Mouse (Mus musculus): ENCODE measurements around the gene Zfp280d. TPM values are rescaled to one million over a fixed set of nuclear protein-coding genes. Genes with fewer than 3 reads are reported as not detected.

Zfp280d gene
- polyA plus RNA-seq (2015; fragmentation: Nextera tagmentation; extraction: Ambion mirVana), result 37.0 and 41.3 TPM in 2 replicates

DNA sequence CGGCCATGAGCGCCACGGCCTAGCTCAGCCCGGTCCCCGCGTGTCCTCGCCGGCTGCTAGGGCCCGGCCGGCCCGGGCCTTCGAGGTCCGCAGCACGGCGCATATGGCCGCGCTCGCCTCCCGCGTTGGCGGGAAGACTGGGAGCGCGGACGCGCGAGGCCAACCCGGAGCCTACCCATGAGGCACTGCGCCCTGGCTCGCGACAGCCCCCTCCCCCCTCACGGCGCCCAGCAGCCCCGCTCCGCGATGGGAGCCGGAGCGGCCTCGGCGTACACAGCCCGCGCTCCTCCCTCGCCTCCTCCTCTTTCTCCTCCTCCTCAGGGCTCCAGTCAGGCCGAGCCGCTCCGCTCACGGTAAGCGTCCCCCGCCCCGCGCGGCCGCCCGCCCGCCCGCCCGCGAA lies at the start of gene Zfp280d:
Zfp280d (plus strand) TSS at position 184 of the 400 bp plus-strand sequence.
- Histone ChIP-seq H3K27me3 (replicated peaks) (no peaks in the 10 kb centered on the region), H3K4me3 (peak within 1 kb of the TSS; percentile 55), H3K9ac (peak within 1 kb of the TSS; percentile 80), H3K27ac (peak within 1 kb of the TSS; percentile 97), H3K9me3 (no peaks in the 10 kb centered on the region), H3K4me2 (peak within 1 kb of the TSS; percentile 65), H3K4me1 (peaks cover 17% of the 10 kb centered on the region), H3K36me3 (replicated peaks) (no peaks in the 10 kb centered on the region)
- peak; percentile 99 for ATAC-seq (replicated peaks)
- WGBS, result 1% methylated on average over 44 of the region's 57 CpGs

DNA sequence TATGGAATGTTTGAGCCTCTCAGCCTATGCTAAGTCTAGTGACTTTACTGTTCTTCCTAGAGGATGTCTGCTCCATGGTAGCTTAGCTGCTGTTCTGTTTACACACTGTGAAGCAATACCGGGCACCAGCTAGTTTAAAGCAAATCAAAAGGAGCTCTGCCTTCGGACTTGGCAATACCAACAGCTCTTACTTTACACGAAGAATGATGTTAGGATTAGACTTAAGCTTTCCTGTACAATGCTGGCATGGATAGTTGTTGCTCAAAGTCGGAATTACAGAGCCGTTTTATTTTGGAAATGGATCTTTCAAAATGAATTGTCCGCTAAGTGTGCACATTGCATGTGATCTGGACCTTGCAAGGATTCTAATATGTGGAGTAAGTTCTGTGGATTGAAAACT lies 48.1 kb upstream of the Zfp280d start:
- H3K27me3 ChIP-seq (replicated peaks), result no peaks in the 10 kb centered on the region

DNA sequence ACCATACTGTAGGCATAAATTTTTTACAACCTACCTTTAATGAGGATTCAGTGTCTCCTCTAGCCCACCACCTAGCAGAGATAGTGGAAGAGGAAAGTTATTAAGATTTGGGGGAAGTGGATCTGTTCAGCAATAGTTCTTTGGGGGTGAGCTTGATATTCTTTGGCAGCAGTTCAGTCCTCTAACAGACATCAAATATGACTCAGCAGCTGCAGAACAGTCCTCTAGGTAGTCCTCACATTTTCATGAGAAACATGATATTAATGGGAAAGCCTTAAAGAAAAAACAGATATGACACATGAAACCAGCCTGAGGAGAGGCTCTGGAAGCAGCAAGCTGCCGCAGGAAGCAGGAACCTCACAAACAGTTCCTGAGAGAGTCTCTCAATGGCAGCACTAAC lies 22.0 kb upstream of the Zfp280d start:
- Histone ChIP-seq H3K4me1 (no peaks in the 10 kb centered on the region), H3K9me3 (no peaks in the 10 kb centered on the region), H3K36me3 (replicated peaks) (no peaks in the 10 kb centered on the region), H3K4me2 (no peak overlapping the region), H3K27me3 (replicated peaks) (no peaks in the 10 kb centered on the region), H3K4me3 (no peak overlapping the region), H3K9ac (no peak overlapping the region), H3K27ac (no peak overlapping the region)
- WGBS, result 92% methylated on average over 1 of the region's 1 CpGs
- ATAC-seq (replicated peaks), result no peak

More for the DNA sequence above, 48.1 kb upstream of the Zfp280d start:
- no peak overlapping the region for H3K9ac ChIP-seq
- no peak overlapping the region for H3K4me2 ChIP-seq
- no peak for ATAC-seq (replicated peaks)
- H3K4me1 ChIP-seq, result no peaks in the 10 kb centered on the region
- no peaks in the 10 kb centered on the region for H3K36me3 ChIP-seq (replicated peaks)
- H3K4me3 ChIP-seq, result no peak overlapping the region
- H3K9me3 ChIP-seq, result no peaks in the 10 kb centered on the region
- H3K27ac ChIP-seq, result no peak overlapping the region
- WGBS, result 81% methylated on average over 6 of the region's 6 CpGs

DNA sequence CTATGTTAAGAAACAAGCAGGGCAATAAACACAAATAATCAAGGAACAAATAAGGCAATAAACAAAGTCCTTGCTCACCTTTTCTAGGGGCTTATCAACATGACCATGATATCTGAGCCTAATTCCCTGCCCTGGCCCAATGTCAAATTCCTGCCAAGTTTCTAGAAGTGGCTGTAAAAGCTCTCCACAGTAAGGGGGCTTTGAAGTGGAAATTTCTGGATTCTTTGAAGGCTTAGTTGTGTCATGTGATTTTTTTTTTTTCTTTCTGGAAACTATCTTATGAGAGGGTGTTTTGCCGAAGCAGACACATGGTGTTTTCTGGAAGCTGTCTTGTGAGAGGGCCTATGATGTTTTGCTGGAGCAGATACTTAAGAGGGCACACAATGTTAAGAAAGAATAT lies 19.4 kb upstream of the Zfp280d start:
- H3K4me1 ChIP-seq, result no peaks in the 10 kb centered on the region
- H3K36me3 ChIP-seq (replicated peaks), result no peaks in the 10 kb centered on the region
- H3K27ac ChIP-seq, result no peak overlapping the region
- no peak overlapping the region for H3K4me3 ChIP-seq
- no peak overlapping the region for H3K9ac ChIP-seq
- 25% methylated on average over 1 of the region's 1 CpGs for WGBS
- H3K4me2 ChIP-seq, result no peak overlapping the region
- no peaks in the 10 kb centered on the region for H3K27me3 ChIP-seq (replicated peaks)
- no peaks in the 10 kb centered on the region for H3K9me3 ChIP-seq
- no peak for ATAC-seq (replicated peaks)

DNA sequence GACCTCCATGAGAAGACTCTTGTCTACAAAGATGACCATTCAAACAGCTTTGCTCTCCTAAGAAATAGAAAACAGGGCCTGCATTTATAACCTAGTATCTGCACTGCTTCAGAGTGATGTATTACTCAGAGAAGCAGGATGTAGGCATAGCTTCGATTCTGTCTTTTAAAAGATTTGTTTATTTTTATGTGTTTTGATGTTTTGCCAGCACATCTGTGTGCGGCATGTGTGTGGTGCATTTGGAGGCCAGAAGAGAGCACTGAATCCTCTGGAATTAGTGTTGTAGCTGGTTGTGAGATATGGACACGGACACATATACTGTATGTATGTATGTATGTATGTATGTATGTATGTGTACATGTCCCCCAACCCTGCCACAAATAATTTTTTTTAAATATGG lies 18.0 kb upstream of the Zfp280d start:
- Histone ChIP-seq H3K9me3 (no peaks in the 10 kb centered on the region), H3K36me3 (replicated peaks) (no peaks in the 10 kb centered on the region), H3K27ac (no peak overlapping the region), H3K27me3 (replicated peaks) (no peaks in the 10 kb centered on the region), H3K4me3 (no peak overlapping the region), H3K4me2 (no peak overlapping the region), H3K9ac (no peak overlapping the region), H3K4me1 (no peaks in the 10 kb centered on the region)
- 81% methylated on average over 3 of the region's 3 CpGs for WGBS
- no peak for ATAC-seq (replicated peaks)

DNA sequence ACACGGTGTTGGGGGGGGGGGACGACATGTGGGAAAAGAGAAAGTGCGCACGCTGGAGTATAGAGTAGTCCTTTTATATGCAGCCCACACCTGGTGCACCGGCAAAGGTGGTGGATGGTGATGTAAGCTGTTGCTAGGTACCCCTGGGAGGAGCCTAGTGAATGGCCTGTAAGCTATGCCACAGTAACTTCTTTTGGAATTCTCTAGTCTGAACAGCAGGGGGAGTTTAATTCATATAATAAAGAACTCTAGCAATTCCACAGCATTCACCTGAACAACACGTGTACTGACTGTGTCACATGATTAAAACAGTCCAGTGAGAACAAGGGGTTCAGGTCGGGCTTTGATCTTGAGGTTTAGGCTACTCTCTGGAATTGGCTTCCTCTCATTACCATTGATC lies 14.3 kb upstream of the Zfp280d start:
- Histone ChIP-seq H3K4me3 (no peak overlapping the region), H3K9ac (no peak overlapping the region), H3K27me3 (replicated peaks) (no peaks in the 10 kb centered on the region), H3K4me2 (no peak overlapping the region), H3K27ac (no peak overlapping the region), H3K4me1 (no peaks in the 10 kb centered on the region), H3K36me3 (replicated peaks) (no peaks in the 10 kb centered on the region), H3K9me3 (no peaks in the 10 kb centered on the region)
- 36% methylated on average over 6 of the region's 7 CpGs for WGBS
- ATAC-seq (replicated peaks), result 0 out of 2 replicates have a peak, but pooled peaks have one; percentile 39

DNA sequence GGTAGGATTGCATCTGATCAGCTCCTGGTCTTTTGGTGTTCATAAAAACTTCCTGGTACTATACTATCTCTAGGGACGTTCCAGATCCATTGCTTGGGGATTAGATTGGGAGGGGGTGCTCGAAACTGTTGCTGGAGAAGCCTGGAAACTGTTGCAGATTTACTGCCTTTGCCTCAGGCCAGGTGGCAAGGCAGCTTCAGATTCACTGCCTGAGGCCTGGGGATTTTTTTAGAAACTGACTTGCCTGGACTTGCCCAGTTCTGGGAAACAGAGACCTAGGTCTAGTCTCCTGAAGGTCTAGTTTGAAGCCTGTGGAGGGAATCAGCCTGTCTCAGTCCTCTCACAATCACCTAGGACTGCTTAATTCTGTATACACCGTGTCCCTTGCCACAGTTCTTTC lies 9.8 kb upstream of the Zfp280d start:
- Histone ChIP-seq H3K4me2 (no peak overlapping the region), H3K27me3 (replicated peaks) (no peaks in the 10 kb centered on the region), H3K4me3 (no peak overlapping the region), H3K9me3 (no peaks in the 10 kb centered on the region), H3K4me1 (no peaks in the 10 kb centered on the region), H3K36me3 (replicated peaks) (no peaks in the 10 kb centered on the region), H3K9ac (no peak overlapping the region), H3K27ac (no peak overlapping the region)
- 79% methylated on average over 3 of the region's 3 CpGs for WGBS
- no peak for ATAC-seq (replicated peaks)

DNA sequence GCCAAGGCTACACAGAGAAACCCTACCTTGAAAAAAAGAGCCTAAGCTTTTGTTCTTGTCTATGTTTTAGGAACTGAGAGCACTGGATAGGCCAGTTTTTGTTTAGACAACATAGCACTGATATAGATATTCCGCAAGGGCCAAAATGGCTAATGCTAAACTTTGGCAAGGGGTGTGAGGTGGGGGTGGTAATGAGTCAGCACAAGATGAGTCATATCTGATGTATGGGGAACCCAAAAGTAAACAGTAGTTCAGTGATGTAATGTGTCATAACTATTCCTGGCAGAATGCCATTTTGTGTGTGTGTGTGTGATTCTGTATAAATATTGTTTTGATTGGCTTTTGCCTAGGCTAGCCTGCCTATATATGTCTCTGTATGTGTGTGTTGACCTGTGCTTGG lies 4.5 kb upstream of the Zfp280d start:
- Histone ChIP-seq H3K27me3 (replicated peaks) (no peaks in the 10 kb centered on the region), H3K4me2 (no peak overlapping the region), H3K4me3 (no peak overlapping the region), H3K9me3 (no peaks in the 10 kb centered on the region), H3K4me1 (no peaks in the 10 kb centered on the region), H3K36me3 (replicated peaks) (no peaks in the 10 kb centered on the region), H3K27ac (no peak overlapping the region), H3K9ac (no peak overlapping the region)
- ATAC-seq (replicated peaks), result no peak
- 98% methylated on average over 1 of the region's 1 CpGs for WGBS

DNA sequence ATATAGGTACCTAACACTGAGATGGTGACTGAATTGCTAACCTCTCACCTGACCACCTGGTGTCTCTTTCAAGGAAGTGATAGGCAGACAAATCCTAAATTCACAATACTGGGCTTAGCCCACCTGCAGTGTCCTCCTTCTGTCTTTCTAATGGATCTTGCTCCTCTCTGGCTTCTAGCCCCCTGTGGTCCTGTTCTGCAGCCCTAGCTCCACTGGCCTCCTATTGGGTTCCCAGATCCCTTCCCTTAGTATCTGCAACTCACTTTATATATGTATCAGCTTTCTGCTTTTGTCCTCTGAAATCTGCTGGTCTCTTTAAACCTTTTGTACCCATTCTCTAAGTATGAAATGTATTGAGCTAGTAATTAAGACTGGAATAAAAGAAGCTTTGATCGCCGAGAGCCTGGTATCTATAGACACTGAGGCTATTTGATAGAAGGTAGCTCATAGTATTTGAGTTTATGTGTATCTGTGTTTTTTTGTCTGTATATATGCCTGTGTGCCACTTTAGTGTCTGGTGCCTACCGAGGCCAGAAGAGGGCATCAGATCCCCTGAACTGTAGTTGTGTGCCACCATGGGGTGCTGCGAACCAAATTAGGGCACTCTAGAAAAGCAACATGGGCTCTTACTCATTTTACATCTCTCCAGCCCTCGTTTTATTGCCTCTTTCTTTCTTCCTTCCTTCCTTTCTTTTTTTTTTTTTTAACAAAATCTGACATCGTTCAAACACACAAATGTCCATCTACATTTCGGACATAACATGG lies 832 bp upstream of the Zfp280d start:
- no peaks in the 10 kb centered on the region for H3K36me3 ChIP-seq (replicated peaks)
- 79% methylated on average over 7 of the region's 7 CpGs for WGBS
- ATAC-seq (replicated peaks), result no peak
- no peaks in the 10 kb centered on the region for H3K27me3 ChIP-seq (replicated peaks)
- peak overlapping the region; percentile 97; the same call in 1 of the 2 replicates for H3K27ac ChIP-seq
- no peak overlapping the region; the same call in 1 of the 2 replicates for H3K4me2 ChIP-seq
- H3K4me1 ChIP-seq, result peaks cover 16% of the 10 kb centered on the region
- H3K9ac ChIP-seq, result no peak overlapping the region
- H3K9me3 ChIP-seq, result no peaks in the 10 kb centered on the region
- H3K4me3 ChIP-seq, result no peak overlapping the region

DNA sequence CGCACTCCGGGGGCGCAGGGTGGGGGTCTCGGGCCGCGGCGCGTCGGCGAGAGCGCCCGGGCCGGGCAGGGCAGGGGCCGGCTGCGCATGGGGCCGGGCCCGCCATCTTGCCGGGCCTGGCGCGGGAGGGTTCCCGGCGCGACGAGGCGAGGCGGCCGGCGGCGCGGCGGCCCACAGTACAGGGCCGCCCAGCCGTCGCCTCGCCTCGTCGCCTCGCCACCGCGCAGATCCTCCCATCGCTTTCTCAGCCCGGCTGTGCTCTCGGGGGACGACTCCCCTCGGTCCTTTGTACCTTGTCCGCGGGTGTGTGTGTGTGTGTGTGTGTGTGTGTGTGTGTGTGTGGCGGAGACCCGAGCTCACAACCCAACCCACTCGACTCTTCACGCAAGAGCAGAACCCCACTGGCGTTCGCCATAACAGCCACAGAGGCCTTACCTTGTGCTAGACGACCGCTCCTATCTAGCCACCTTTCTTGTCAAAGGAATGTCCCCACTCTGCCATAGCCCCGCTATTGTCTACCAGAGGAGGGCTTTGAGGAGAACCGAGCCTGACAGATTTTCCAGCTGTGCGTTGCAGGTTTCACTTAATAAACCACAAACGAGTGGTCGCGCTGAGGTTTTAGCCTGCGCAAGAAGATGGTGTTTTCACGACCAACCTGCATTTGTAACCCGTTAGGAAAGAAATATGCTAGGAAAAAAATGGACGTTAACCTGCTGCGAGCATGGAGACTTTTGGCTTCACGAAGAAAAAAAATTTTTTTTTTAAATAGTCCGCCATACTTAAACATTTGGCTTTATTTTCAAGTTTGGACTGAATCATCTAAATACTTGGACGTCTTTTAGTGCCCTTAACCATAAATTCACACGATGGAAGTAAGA lies 680 bp downstream of the Zfp280d start:
- Histone ChIP-seq H3K27ac (peak overlapping the region; percentile 97), H3K4me3 (peak overlapping the region; percentile 55), H3K9ac (peak overlapping the region; percentile 80), H3K36me3 (replicated peaks) (no peaks in the 10 kb centered on the region), H3K9me3 (no peaks in the 10 kb centered on the region), H3K27me3 (replicated peaks) (no peaks in the 10 kb centered on the region), H3K4me1 (peaks cover 17% of the 10 kb centered on the region), H3K4me2 (peak overlapping the region; percentile 65)
- WGBS, result 2% methylated on average over 47 of the region's 70 CpGs
- peak; percentile 93 for ATAC-seq (replicated peaks)

DNA sequence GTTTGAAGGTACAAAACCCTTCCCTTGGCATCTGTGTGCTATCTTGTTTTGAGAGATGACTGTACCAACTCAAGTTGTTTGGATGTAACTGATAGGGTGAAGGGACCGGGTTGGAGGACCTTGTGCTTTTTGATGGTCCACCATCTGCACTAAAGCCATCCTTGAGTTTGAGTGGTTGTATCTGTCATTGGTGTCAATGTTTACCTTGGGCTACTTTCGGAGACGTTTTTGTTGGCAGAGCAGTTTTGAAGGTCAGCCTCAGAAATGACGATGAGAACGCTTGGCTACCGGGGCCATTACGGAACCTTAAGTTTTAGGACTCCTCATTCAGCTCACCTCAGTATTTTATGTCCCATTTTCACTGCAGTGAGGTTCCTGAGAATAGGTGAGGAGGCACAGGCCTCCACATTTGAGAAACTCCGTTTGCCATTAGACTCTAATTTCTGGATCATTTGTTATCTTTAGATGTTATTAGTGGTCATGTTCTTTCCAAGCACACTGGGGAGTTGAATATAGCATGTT lies 1.4 kb downstream of the Zfp280d start:
- H3K4me3 ChIP-seq, result peak overlapping the region; percentile 55
- H3K27me3 ChIP-seq (replicated peaks), result no peaks in the 10 kb centered on the region
- peaks cover 17% of the 10 kb centered on the region for H3K4me1 ChIP-seq
- peak overlapping the region; percentile 80 for H3K9ac ChIP-seq
- peak overlapping the region; percentile 65 for H3K4me2 ChIP-seq
- H3K27ac ChIP-seq, result peak overlapping the region; percentile 97
- ATAC-seq (replicated peaks), result no peak
- no peaks in the 10 kb centered on the region for H3K36me3 ChIP-seq (replicated peaks)
- 46% methylated on average over 8 of the region's 8 CpGs for WGBS
- H3K9me3 ChIP-seq, result no peaks in the 10 kb centered on the region

DNA sequence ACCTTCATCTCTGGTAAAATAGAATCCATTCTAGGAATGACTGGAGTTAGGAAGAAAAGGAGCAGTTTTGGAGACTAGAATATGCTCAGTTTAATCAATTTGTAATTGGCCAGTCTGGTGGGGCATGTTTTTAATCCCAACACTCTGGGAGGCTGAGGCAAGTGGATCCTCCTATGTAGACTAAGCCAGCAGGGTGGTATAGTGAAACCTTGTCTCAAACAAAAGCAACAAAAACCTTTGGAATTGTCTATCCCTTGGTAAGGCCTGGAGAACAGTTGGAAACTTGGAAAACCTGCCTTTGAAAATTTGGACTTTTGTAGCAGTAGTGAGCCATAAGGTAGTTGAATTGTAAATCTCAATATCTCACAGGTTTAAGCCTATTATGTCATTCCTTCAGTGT lies 2.3 kb downstream of the Zfp280d start:
- no peak overlapping the region for H3K27ac ChIP-seq
- ATAC-seq (replicated peaks), result no peak
- no peak overlapping the region for H3K4me3 ChIP-seq

More for the DNA sequence above, 2.3 kb downstream of the Zfp280d start:
- H3K4me2 ChIP-seq, result peak overlapping the region; percentile 21
- H3K36me3 ChIP-seq (replicated peaks), result no peaks in the 10 kb centered on the region
- H3K4me1 ChIP-seq, result peaks cover 17% of the 10 kb centered on the region
- H3K27me3 ChIP-seq (replicated peaks), result no peaks in the 10 kb centered on the region
- no peak overlapping the region; the same call in 1 of the 2 replicates for H3K9ac ChIP-seq
- H3K9me3 ChIP-seq, result no peaks in the 10 kb centered on the region

Measured in midbrain, embryonic 15.5 days (tissue).